Mouse (Mus musculus) CH12.LX (cell line): ENCODE results near the gene Mfsd10. TPM values are rescaled to one million over a fixed set of nuclear protein-coding genes. Genes with fewer than 3 reads are reported as not detected.

Experiments
- DNase-seq: peaks from one replicate; pipeline ENCODE4 v3.0.0-alpha.2; 2013; ENCODE audit errors: extremely low read depth
- H3K27ac ChIP-seq: 2 replicates; pipeline ENCODE4 v1.5.1; 2012; ENCODE audit warnings: low read depth, mild to moderate bottlenecking, control low read depth, moderate library complexity; ENCODE audit not compliant: insufficient read depth
- H3K27me3 ChIP-seq: replicated peaks from 2 replicates; pipeline ENCODE3; 2012; ENCODE audit warnings: inconsistent platforms
- H3K36me3 ChIP-seq, 2 experiments: replicated peaks in 1 of 2; 2 replicates each; pipeline versions ENCODE3 to v1.6.1; 2012; ENCODE audit warnings: inconsistent platforms in 1 of 2, low read length in 1 of 2, mild to moderate bottlenecking in 1 of 2, mixed read lengths in 1 of 2, moderate library complexity in 1 of 2; ENCODE audit not compliant: control insufficient read depth in 1 of 2, insufficient read depth in 1 of 2
- H3K4me1 ChIP-seq, 2 experiments: 2 replicates each; pipeline ENCODE4 v1.6.1; 2012; ENCODE audit warnings: inconsistent platforms in 1 of 2, moderate library complexity in 1 of 2; ENCODE audit not compliant: insufficient read depth in 2 of 2, control insufficient read depth in 1 of 2
- H3K4me2 ChIP-seq: 2 replicates; pipeline ENCODE4 v1.6.1; 2012; ENCODE audit warnings: low read depth, mild to moderate bottlenecking, control low read depth; ENCODE audit not compliant: poor library complexity, insufficient read depth, severe bottlenecking
- H3K4me3 ChIP-seq, 3 experiments: fragments of 150-350 bp in 1 of 3; sonication (generic) in 1 of 3; replicated peaks in 1 of 3; 2 replicates each; pipeline versions ENCODE3 to v1.5.1; 2011 to 2012; ENCODE audit warnings: low read depth in 2 of 3, low read length in 2 of 3, mild to moderate bottlenecking in 2 of 3, moderate library complexity in 2 of 3, control low read depth in 1 of 3, improper control_type of control experiment in 1 of 3, inconsistent platforms in 1 of 3, mixed read lengths in 1 of 3; ENCODE audit not compliant: poor library complexity in 1 of 3
- H3K79me2 ChIP-seq: replicated peaks from 2 replicates; pipeline ENCODE4 v1.6.1; 2012; ENCODE audit warnings: mild to moderate bottlenecking, moderate library complexity; ENCODE audit not compliant: control insufficient read depth, poor library complexity, insufficient read depth, severe bottlenecking; ENCODE audit errors: extremely low read depth
- H3K9ac ChIP-seq: 2 replicates; pipeline ENCODE4 v1.6.1; 2012; ENCODE audit warnings: low read depth, mild to moderate bottlenecking, control low read depth, moderate library complexity; ENCODE audit not compliant: insufficient read depth
- H3K9me3 ChIP-seq: replicated peaks from 2 replicates; pipeline ENCODE3; 2012; ENCODE audit warnings: low read length, inconsistent platforms, mixed read lengths
- CTCF ChIP-seq, 2 experiments: IDR thresholded peaks in 1 of 2; conservative IDR thresholded peaks in 1 of 2; 2 replicates each; pipeline ENCODE4 v1.5.1; 2011 to 2012; ENCODE audit warnings: low read depth in 2 of 2, low read length in 2 of 2, improper control_type of control experiment in 1 of 2, inconsistent platforms in 1 of 2, mild to moderate bottlenecking in 1 of 2, moderate library complexity in 1 of 2
- ELF1 ChIP-seq: IDR thresholded peaks from 2 replicates; pipeline ENCODE4 v1.6.1; 2014; ENCODE audit warnings: low read depth, mild to moderate bottlenecking, inconsistent platforms, low read length, improper control_type of control experiment
- JUN ChIP-seq: IDR thresholded peaks from 2 replicates; pipeline ENCODE4 v1.6.1; 2011; ENCODE audit warnings: low read depth, mild to moderate bottlenecking, low read length, improper control_type of control experiment, moderate library complexity; ENCODE audit not compliant: insufficient read depth
- KAT2A ChIP-seq: IDR thresholded peaks from 2 replicates; pipeline ENCODE4 v1.6.1; 2012; ENCODE audit warnings: low read length, improper control_type of control experiment, inconsistent platforms; ENCODE audit not compliant: insufficient replicate concordance
- MAFK ChIP-seq: IDR thresholded peaks from 2 replicates; pipeline ENCODE4 v1.6.1; 2011; ENCODE audit warnings: low read length, improper control_type of control experiment; ENCODE audit not compliant: insufficient replicate concordance
- MXI1 ChIP-seq: IDR thresholded peaks from 2 replicates; pipeline ENCODE4 v1.6.1; 2011; ENCODE audit warnings: mild to moderate bottlenecking, low read depth, low read length, improper control_type of control experiment
- NELFE ChIP-seq: IDR thresholded peaks from 2 replicates; pipeline ENCODE4 v1.6.1; 2011; ENCODE audit warnings: low read depth, low read length, improper control_type of control experiment
- NRF1 ChIP-seq: IDR thresholded peaks from 2 replicates; pipeline ENCODE4 v1.6.1; 2014; ENCODE audit warnings: low read depth, mild to moderate bottlenecking, inconsistent platforms, low read length, improper control_type of control experiment, moderate library complexity
- POLR2A ChIP-seq: IDR thresholded peaks from 2 replicates; pipeline ENCODE4 v1.6.1; 2011; ENCODE audit warnings: low read depth, mild to moderate bottlenecking, improper control_type of control experiment, low read length
- POLR2AphosphoS2 ChIP-seq: IDR thresholded peaks from 2 replicates; pipeline ENCODE4 v1.6.1; 2011; ENCODE audit warnings: low read depth, low read length, improper control_type of control experiment
- RAD21 ChIP-seq: IDR thresholded peaks from 2 replicates; pipeline ENCODE4 v1.6.1; 2011; ENCODE audit warnings: low read depth, mild to moderate bottlenecking, low read length, improper control_type of control experiment, moderate library complexity
- SMC3 ChIP-seq: IDR thresholded peaks from 2 replicates; pipeline ENCODE4 v1.6.1; 2011; ENCODE audit warnings: low read depth, low read length, improper control_type of control experiment
- TBP ChIP-seq: conservative IDR thresholded peaks from 2 replicates; pipeline ENCODE4 v1.6.1; 2011; ENCODE audit warnings: low read depth, low read length, improper control_type of control experiment
- USF1 ChIP-seq: IDR thresholded peaks from 2 replicates; pipeline ENCODE4 v1.6.1; 2014; ENCODE audit warnings: low read depth, mild to moderate bottlenecking, inconsistent platforms, low read length, improper control_type of control experiment
- USF2 ChIP-seq: conservative IDR thresholded peaks from 2 replicates; pipeline ENCODE4 v1.6.1; 2011; ENCODE audit warnings: low read depth, low read length, improper control_type of control experiment
- ZC3H11A ChIP-seq: IDR thresholded peaks from 2 replicates; pipeline ENCODE4 v1.6.1; 2012; ENCODE audit warnings: low read depth, mild to moderate bottlenecking, inconsistent platforms, low read length, improper control_type of control experiment
- ZNF384 ChIP-seq: IDR thresholded peaks from 2 replicates; pipeline ENCODE4 v1.6.1; 2012; ENCODE audit warnings: low read depth, low read length, improper control_type of control experiment, inconsistent platforms
- dilution Hi-C: fragments of 300-500 bp; cut with MboI; formaldehyde crosslinking; loops from 2 replicates; pipeline ENCODE4 v1.14.3; 2020; ENCODE audit warnings: low sequenced_read_pairs; ENCODE audit not compliant: extremely low pct_unique_long_range_greater_than_20kb, extremely low pct_ligation_motif_present
- in situ Hi-C: fragments of 300-500 bp; cut with MboI; formaldehyde crosslinking; loops from 3 replicates; pipeline ENCODE4 v1.14.3; 2019; ENCODE audit warnings: low sequenced_read_pairs, low pct_ligation_motif_present, low pct_unique_long_range_greater_than_20kb, mixed read lengths
- polyA plus RNA-seq: library from polyadenylated mRNA; unstranded; fragments of >175 nt; gene quantifications from 2 replicates; pipeline ENCODE4 v1.2.1, GENCODE M21; 2012; ENCODE audit warnings: low read depth; ENCODE audit not compliant: insufficient read length
- total RNA-seq, 2 experiments: library from RNA; depleted of rRNA; stranded (reverse); fragments of 300-350 nt in 1 of 2; fragments of >200 nt in 1 of 2; gene quantifications; 2 replicates each; pipeline ENCODE4 v1.2.3; 2012 to 2014

Gene Mfsd10
- total and polyA plus RNA-seq, 3 experiments: 42.1 to 92.6 (median 67.5) TPM

GRCm38 (mm10) chr5:34647581-34647980, 10.6 kb upstream of the Mfsd10 start:
- peak; percentile 73 for DNase-seq
- TF ChIP-seq ELF1 (no peak), CTCF (conservative IDR thresholded peaks at IDR 0.05 in 1 of 2, IDR thresholded peaks at IDR 0.05 in 1 of 2; ENCODE audit: low read depth in 2 of 2, low read length in 2 of 2) (peak; percentile 77 to 78), RAD21 (peak; percentile 54), SMC3 (peak; percentile 47)
- H3K4me3 ChIP-seq: no peak overlapping the region
- dilution Hi-C loops: no loop called here
- no peak overlapping the region for H3K4me2 ChIP-seq
- H3K9ac ChIP-seq: no peak overlapping the region
- in situ Hi-C loops: no loop called here
- no peaks in the 10 kb centered on the region for H3K9me3 ChIP-seq
- H3K27me3 ChIP-seq: no peaks in the 10 kb centered on the region
- peaks cover 0 to 7% of the 10 kb centered on the region in 2 experiments; a peak in 3 of 4 replicates for H3K4me1 ChIP-seq
- peaks cover 88 to 97% of the 10 kb centered on the region in 2 experiments for H3K36me3 ChIP-seq
- no peak overlapping the region for H3K27ac ChIP-seq
- no peaks in the 10 kb centered on the region for H3K79me2 ChIP-seq

DNA sequence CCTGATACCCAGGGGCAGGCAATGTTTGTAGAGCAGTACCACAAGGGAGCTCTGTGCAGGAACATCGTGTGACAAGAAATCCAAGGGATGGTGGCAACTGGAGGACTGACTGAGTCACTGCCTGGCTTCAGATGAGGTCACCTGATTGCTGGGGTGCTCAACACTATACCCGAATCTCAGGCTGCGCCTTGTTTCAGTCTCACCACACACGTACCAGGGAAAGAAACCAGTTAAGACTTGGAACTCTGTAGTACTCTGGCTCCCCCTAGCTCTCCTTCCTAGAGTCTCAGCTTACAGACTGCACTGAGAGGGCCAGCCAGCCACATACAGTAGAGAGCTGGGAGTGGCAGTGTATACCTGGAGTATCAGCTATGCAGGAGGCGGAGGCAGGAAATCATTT, 5.9 kb upstream of the Mfsd10 start:
- Histone ChIP-seq H3K79me2 (no peaks in the 10 kb centered on the region), H3K9ac (no peak overlapping the region), H3K27ac (no peak overlapping the region), H3K36me3 (peaks cover 84 to 93% of the 10 kb centered on the region in 2 experiments), H3K9me3 (no peaks in the 10 kb centered on the region), H3K27me3 (no peaks in the 10 kb centered on the region), H3K4me2 (no peak overlapping the region), H3K4me1 (no peaks in the 10 kb centered on the region), H3K4me3 (no peak overlapping the region)
- no peak for TF ChIP-seq USF2
- TF ChIP-seq TBP: no peak
- no peak for TF ChIP-seq ZC3H11A
- TF ChIP-seq JUN: no peak
- peak; percentile 65 for TF ChIP-seq RAD21
- no peak for TF ChIP-seq ZNF384
- TF ChIP-seq SMC3: peak; percentile 42
- no peak for TF ChIP-seq MAFK
- TF ChIP-seq MXI1: no peak
- TF ChIP-seq POLR2A: 0 out of 2 replicates have a peak, but pooled peaks have one; percentile 25
- no peak for TF ChIP-seq NELFE
- TF ChIP-seq KAT2A: no peak
- TF ChIP-seq USF1: no peak
- peak in 1 of 2 experiments; percentile 73; a peak in 2 of 4 replicates for TF ChIP-seq CTCF (conservative IDR thresholded peaks at IDR 0.05 in 1 of 2, IDR thresholded peaks at IDR 0.05 in 1 of 2; ENCODE audit: low read depth in 2 of 2, low read length in 2 of 2)
- TF ChIP-seq POLR2AphosphoS2: no peak
- TF ChIP-seq NRF1: no peak
- dilution Hi-C loops: no loop called here
- no peak for DNase-seq
- in situ Hi-C loops: no loop called here
